Mouse (Mus musculus) right cerebral cortex, adult 18-20 months (tissue): ENCODE results near the gene Slco3a1.

Source experiments
- DNase-seq: peaks from one replicate; pipeline ENCODE4 v3.0.0; 2022; ENCODE audit warnings: mixed read lengths

Slco3a1 gene

GRCm38 (mm10) chr7:74554608-74555311, at the start of gene Slco3a1:
TSS of gene Slco3a1 (minus strand) at chr7:74554780.
- peak; percentile 81 for DNase-seq

GRCm38 (mm10) chr7:74600996-74601395, 46.4 kb upstream of the Slco3a1 start:
- no peak for DNase-seq

- DNase-seq, result no peak
Measured at GRCm38 (mm10) chr7:74579411-74579810, 24.8 kb upstream of the Slco3a1 start.

GRCm38 (mm10) chr7:74575678-74576077, 21.1 kb upstream of the Slco3a1 start:
- DNase-seq, result no peak

- DNase-seq, result peak; percentile 78
Measured at GRCm38 (mm10) chr7:74555416-74555815, 836 bp upstream of the Slco3a1 start.

- peak; percentile 54 for DNase-seq
Measured at GRCm38 (mm10) chr7:74554041-74554561, 479 bp downstream of the Slco3a1 start.

- DNase-seq, result no peak
Measured at GRCm38 (mm10) chr7:74553111-74553650, 1.4 kb downstream of the Slco3a1 start.

- DNase-seq, result no peak
Measured at GRCm38 (mm10) chr7:74552546-74552945, 2.0 kb downstream of the Slco3a1 start.

GRCm38 (mm10) chr7:74552000-74552358, 2.6 kb downstream of the Slco3a1 start:
- no peak for DNase-seq

GRCm38 (mm10) chr7:74551338-74551999, 3.1 kb downstream of the Slco3a1 start:
- no peak for DNase-seq

- DNase-seq, result no peak
Measured at GRCm38 (mm10) chr7:74549686-74550085, 4.9 kb downstream of the Slco3a1 start.

- no peak for DNase-seq
Measured at GRCm38 (mm10) chr7:74549013-74549582, 5.5 kb downstream of the Slco3a1 start.

GRCm38 (mm10) chr7:74546691-74547090, 7.9 kb downstream of the Slco3a1 start:
- no peak for DNase-seq

- DNase-seq, result no peak
Measured at GRCm38 (mm10) chr7:74545498-74545990, 9.0 kb downstream of the Slco3a1 start.

GRCm38 (mm10) chr7:74544306-74544705, 10.3 kb downstream of the Slco3a1 start:
- no peak for DNase-seq

- DNase-seq, result no peak
Measured at GRCm38 (mm10) chr7:74541958-74542357, 12.6 kb downstream of the Slco3a1 start.

- DNase-seq, result no peak
Measured at GRCm38 (mm10) chr7:74540933-74541725, 13.5 kb downstream of the Slco3a1 start.

GRCm38 (mm10) chr7:74536186-74536585, 18.4 kb downstream of the Slco3a1 start:
- no peak for DNase-seq

GRCm38 (mm10) chr7:74531468-74532097, 23.0 kb downstream of the Slco3a1 start:
- DNase-seq, result no peak

GRCm38 (mm10) chr7:74529877-74530276, 24.7 kb downstream of the Slco3a1 start:
- DNase-seq, result no peak

- DNase-seq, result no peak
Measured at GRCm38 (mm10) chr7:74529183-74529757, 25.3 kb downstream of the Slco3a1 start.

- no peak for DNase-seq
Measured at GRCm38 (mm10) chr7:74528182-74528581, 26.4 kb downstream of the Slco3a1 start.
